Mouse (Mus musculus) lung, adult 2 months (tissue): ENCODE results near the gene Bax.

Source experiments
- CTCF ChIP-seq: fragments of 200-500 bp; IDR thresholded peaks from 2 replicates; pipeline ENCODE4 v1.5.1; 2011; ENCODE audit warnings: mild to moderate bottlenecking, low read length, control low read depth; ENCODE audit not compliant: insufficient read depth
- POLR2A ChIP-seq: fragments of 200-500 bp; IDR thresholded peaks from 2 replicates; pipeline ENCODE4 v1.6.1; 2011; ENCODE audit warnings: low read depth, mild to moderate bottlenecking, control low read depth, low read length, borderline replicate concordance; ENCODE audit errors: extremely low read depth

- TF ChIP-seq CTCF (no peak), POLR2A (no peak)
Observed at GRCm38 (mm10) chr7:45449974-45450373, 16.7 kb downstream of the Bax start.
